Mouse (Mus musculus) cortical plate, adult 2 months (tissue): Measurements from ENCODE around the gene Olfr734. TPM values are rescaled to one million over a fixed set of nuclear protein-coding genes. Genes with fewer than 3 reads are reported as not detected.

ENCODE experiments used
- H3K27ac ChIP-seq: fragments of 200-500 bp; 2 replicates; pipeline ENCODE4 v1.5.1; 2012; ENCODE audit warnings: low read length, control low read depth, inconsistent platforms; ENCODE audit not compliant: insufficient read depth
- H3K4me1 ChIP-seq: fragments of 200-500 bp; 2 replicates; pipeline ENCODE4 v1.6.1; 2011; ENCODE audit warnings: low read length; ENCODE audit not compliant: control insufficient read depth, insufficient read depth
- H3K4me3 ChIP-seq: fragments of 200-500 bp; 2 replicates; pipeline ENCODE4 v1.5.1; 2011; ENCODE audit warnings: mild to moderate bottlenecking, low read length, control low read depth; ENCODE audit not compliant: insufficient read depth
- CTCF ChIP-seq: fragments of 200-500 bp; IDR thresholded peaks from 2 replicates; pipeline ENCODE4 v1.5.1; 2011; ENCODE audit warnings: mild to moderate bottlenecking, control low read depth, low read length; ENCODE audit not compliant: insufficient read depth; ENCODE audit errors: extremely low read depth
- POLR2A ChIP-seq: fragments of 200-500 bp; IDR thresholded peaks from 2 replicates; pipeline ENCODE4 v1.6.1; 2011; ENCODE audit warnings: mild to moderate bottlenecking, low read length, control low read depth; ENCODE audit not compliant: insufficient read depth; ENCODE audit errors: extremely low read depth
- polyA plus RNA-seq: library from polyadenylated mRNA; depleted of rRNA; stranded (reverse); fragments of >200 nt; gene quantifications from 2 replicates; pipeline ENCODE4 v1.2.3, GENCODE M21; 2012; rRNA removed

The Olfr734 gene
- not detected in 2 replicates for polyA plus RNA-seq

GRCm38 (mm10) chr14:50326661-50327060 is at the start of gene Olfr734:
Gene Olfr734, minus strand, starts transcription at chr14:50326761.
- Histone ChIP-seq H3K4me3 (no peak within 1 kb of the TSS), H3K27ac (no peak within 1 kb of the TSS), H3K4me1 (no peaks in the 10 kb centered on the region)
- TF ChIP-seq POLR2A (no peak), CTCF (no peak)

GRCm38 (mm10) chr14:50363561-50363960 is 37.0 kb upstream of the Olfr734 start:
- Histone ChIP-seq H3K4me3 (no peak overlapping the region), H3K27ac (no peak overlapping the region), H3K4me1 (no peaks in the 10 kb centered on the region)
- TF ChIP-seq POLR2A = no peak
- TF ChIP-seq CTCF = no peak

- Histone ChIP-seq H3K4me3 (no peak overlapping the region), H3K27ac (no peak overlapping the region), H3K4me1 (no peaks in the 10 kb centered on the region)
- no peak for TF ChIP-seq CTCF
- TF ChIP-seq POLR2A = no peak
Observed at GRCm38 (mm10) chr14:50360480-50360879, 33.9 kb upstream of the Olfr734 start.

GRCm38 (mm10) chr14:50357593-50357992 is 31.0 kb upstream of the Olfr734 start, which contains the start of gene Tlr11:
Gene Tlr11, plus strand, starts transcription at chr14:50357914.
- Histone ChIP-seq H3K4me1 (no peaks in the 10 kb centered on the region), H3K4me3 (no peak within 1 kb of the TSS), H3K27ac (no peak within 1 kb of the TSS)
- TF ChIP-seq CTCF (no peak), POLR2A (no peak)

GRCm38 (mm10) chr14:50356725-50357124 is 30.2 kb upstream of the Olfr734 start:
- no peak for TF ChIP-seq CTCF
- Histone ChIP-seq H3K4me3 (no peak overlapping the region), H3K4me1 (no peaks in the 10 kb centered on the region), H3K27ac (no peak overlapping the region)

- no peak for TF ChIP-seq POLR2A
- no peak for TF ChIP-seq CTCF
Observed at GRCm38 (mm10) chr14:50352438-50352837, 25.9 kb upstream of the Olfr734 start.

GRCm38 (mm10) chr14:50348796-50349195 is 22.2 kb upstream of the Olfr734 start, which contains the start of gene Olfr735:
Gene Olfr735, minus strand, starts transcription at chr14:50348872.
- Histone ChIP-seq H3K4me1 (no peaks in the 10 kb centered on the region), H3K4me3 (no peak within 1 kb of the TSS), H3K27ac (no peak within 1 kb of the TSS)
- TF ChIP-seq POLR2A (no peak), CTCF (no peak)

More at GRCm38 (mm10) chr14:50352438-50352837, 25.9 kb upstream of the Olfr734 start:
- no peak overlapping the region for H3K27ac ChIP-seq
- H3K4me1 ChIP-seq = no peaks in the 10 kb centered on the region
- H3K4me3 ChIP-seq = no peak overlapping the region

GRCm38 (mm10) chr14:50301422-50301821 is 25.1 kb downstream of the Olfr734 start, which contains the start of gene Olfr733:
Gene Olfr733, minus strand, starts transcription at chr14:50301522.
- Histone ChIP-seq H3K4me3 (no peak within 1 kb of the TSS), H3K4me1 (no peaks in the 10 kb centered on the region), H3K27ac (no peak within 1 kb of the TSS)
- no peak for TF ChIP-seq CTCF
- no peak for TF ChIP-seq POLR2A

GRCm38 (mm10) chr14:50284106-50284505 is 42.5 kb downstream of the Olfr734 start, which contains the start of gene Olfr732:
Gene Olfr732, minus strand, starts transcription at chr14:50284206.
- Histone ChIP-seq H3K27ac (no peak within 1 kb of the TSS), H3K4me3 (no peak within 1 kb of the TSS), H3K4me1 (no peaks in the 10 kb centered on the region)
- no peak for TF ChIP-seq POLR2A
- TF ChIP-seq CTCF = no peak

Other genes starting within 250 kb of the Olfr734 start
- gene Olfr726, start 235.8 kb downstream of the Olfr734 start, polyA plus RNA-seq = not detected in 2 replicates
- not detected in 2 replicates for gene Olfr727, start 203.6 kb downstream of the Olfr734 start, polyA plus RNA-seq
- gene Olfr728, start 184.1 kb downstream of the Olfr734 start, polyA plus RNA-seq = not detected in 2 replicates
- not detected in 2 replicates for gene Olfr729, start 173.9 kb downstream of the Olfr734 start, polyA plus RNA-seq
- not detected in 2 replicates for gene Olfr730, start 138.6 kb downstream of the Olfr734 start, polyA plus RNA-seq
- not detected in 2 replicates for gene Olfr731, start 84.9 kb downstream of the Olfr734 start, polyA plus RNA-seq
- gene Olfr732, start 42.6 kb downstream of the Olfr734 start, polyA plus RNA-seq = not detected in 2 replicates
- not detected in 2 replicates for gene Olfr733, start 25.2 kb downstream of the Olfr734 start, polyA plus RNA-seq
- not detected in 2 replicates for gene Olfr735, start 22.1 kb upstream of the Olfr734 start, polyA plus RNA-seq
- not detected in 2 replicates for gene Tlr11, start 31.2 kb upstream of the Olfr734 start, polyA plus RNA-seq
- gene Olfr736, start 54.4 kb upstream of the Olfr734 start, polyA plus RNA-seq = not detected in 2 replicates
- gene Olfr738, start 80.8 kb upstream of the Olfr734 start, polyA plus RNA-seq = not detected in 2 replicates
- not detected in 2 replicates for gene Olfr739, start 91.9 kb upstream of the Olfr734 start, polyA plus RNA-seq
- gene Olfr740, start 118.8 kb upstream of the Olfr734 start, polyA plus RNA-seq = not detected in 2 replicates
- gene Olfr741, start 146.0 kb upstream of the Olfr734 start, polyA plus RNA-seq = not detected in 2 replicates
- gene Olfr742, start 176.8 kb upstream of the Olfr734 start, polyA plus RNA-seq = not detected in 2 replicates
- not detected in 2 replicates for gene Olfr743, start 195.1 kb upstream of the Olfr734 start, polyA plus RNA-seq